Mouse (Mus musculus) kidney, postnatal 0 days (tissue): ENCODE results near the gene Zscan10. TPM values are rescaled to one million over a fixed set of nuclear protein-coding genes. Genes with fewer than 3 reads are reported as not detected.

Experiments
- ATAC-seq: fragments of 200-750 bp; cut with Nextera tagmentation; replicated peaks from 2 replicates; pipeline ENCODE4 v1.8.0; 2017; ENCODE audit warnings: low read depth, moderate number of reproducible peaks, moderate TSS enrichment, moderate library complexity; ENCODE audit not compliant: low FRiP score
- DNase-seq: peaks from one replicate; pipeline ENCODE4 v3.0.0-alpha.2; 2016; ENCODE audit warnings: low spot score
- H3K27ac ChIP-seq: fragments of 300-500 bp; sonication (generic); 2 replicates; pipeline ENCODE4 v1.5.1; 2014; ENCODE audit warnings: mild to moderate bottlenecking
- H3K27me3 ChIP-seq: fragments of 300-500 bp; sonication (generic); 2 replicates; pipeline ENCODE4 v1.6.1; 2014; ENCODE audit warnings: low read length, mixed read lengths; ENCODE audit not compliant: insufficient read depth
- H3K36me3 ChIP-seq: fragments of 300-500 bp; sonication (generic); 2 replicates; pipeline ENCODE4 v1.6.1; 2014; ENCODE audit warnings: low read length, mixed read lengths; ENCODE audit not compliant: insufficient read depth
- H3K4me1 ChIP-seq: fragments of 300-500 bp; sonication (generic); replicated peaks from 2 replicates; pipeline ENCODE4 v1.6.1; 2014; ENCODE audit warnings: antibody characterized with exemption, low read length, mixed read lengths; ENCODE audit not compliant: insufficient read depth
- H3K4me2 ChIP-seq: fragments of 300-500 bp; sonication (generic); 2 replicates; pipeline ENCODE4 v1.6.1; 2014; ENCODE audit warnings: mild to moderate bottlenecking, low read length, moderate library complexity, mixed read lengths
- H3K4me3 ChIP-seq: fragments of 300-500 bp; sonication (generic); replicated peaks from 2 replicates; pipeline ENCODE4 v1.5.1; 2014; ENCODE audit warnings: low read depth, low read length
- H3K9ac ChIP-seq: fragments of 300-500 bp; sonication (generic); 2 replicates; pipeline ENCODE4 v1.6.1; 2014; ENCODE audit warnings: low read depth, low read length
- H3K9me3 ChIP-seq: fragments of 300-500 bp; sonication (generic); replicated peaks from 2 replicates; pipeline ENCODE4 v1.6.1; 2016; ENCODE audit warnings: low read length, inconsistent platforms, mixed read lengths
- CTCF ChIP-seq: IDR thresholded peaks from 2 replicates; pipeline ENCODE4 v1.5.1; 2016; ENCODE audit warnings: antibody characterized with exemption, low read depth, mild to moderate bottlenecking, moderate library complexity
- WGBS: fragments of 180-500 bp; shearing (Covaris S2); extraction: QIAGEN DNeasy Blood & Tissue Kit; methylation state at CpG from one replicate; pipeline ENCODE4 v1.1.7; 2014; 5-methylcytosine and 5-hydroxymethylcytosine counted together
- polyA plus RNA-seq: library from polyadenylated mRNA; unstranded; fragments of >200 nt; fragmentation: Nextera tagmentation; extraction: Ambion mirVana; gene quantifications from 2 replicates; pipeline ENCODE4 v1.2.1, GENCODE M21; 2015

Gene Zscan10
- polyA plus RNA-seq, 1 experiment from 2014 or later, result not detected

- Histone ChIP-seq H3K9me3 (no peaks in the 10 kb centered on the region), H3K9ac (no peak overlapping the region), H3K27me3 (no peaks in the 10 kb centered on the region), H3K36me3 (no peaks in the 10 kb centered on the region), H3K4me3 (no peak overlapping the region), H3K27ac (no peak overlapping the region), H3K4me2 (no peak overlapping the region), H3K4me1 (0 out of 2 replicates have a peak, but pooled peaks cover 4% of the 10 kb centered on the region)
- TF ChIP-seq CTCF, result no peak
- 82% methylated on average over 8 of the region's 8 CpGs for WGBS
- no peak for ATAC-seq
- no peak for DNase-seq
These were observed 4.6 kb downstream of the Zscan10 start for GRCm38 (mm10) chr17:23605220-23605619.

GRCm38 (mm10) chr17:23609612-23610011 lies 9.0 kb downstream of the Zscan10 start:
- no peak overlapping the region for H3K27ac ChIP-seq
- ATAC-seq, result no peak
- no peak for DNase-seq
- H3K4me3 ChIP-seq, result no peak overlapping the region
- no peak for TF ChIP-seq CTCF
- H3K4me2 ChIP-seq, result no peak overlapping the region
- no peaks in the 10 kb centered on the region for H3K27me3 ChIP-seq
- H3K4me1 ChIP-seq, result no peaks in the 10 kb centered on the region
- H3K9ac ChIP-seq, result no peak overlapping the region
- 93% methylated on average over 24 of the region's 24 CpGs for WGBS
- H3K36me3 ChIP-seq, result no peaks in the 10 kb centered on the region
- no peaks in the 10 kb centered on the region for H3K9me3 ChIP-seq

GRCm38 (mm10) chr17:23610361-23610800 lies 9.7 kb downstream of the Zscan10 start:
- Histone ChIP-seq H3K4me3 (no peak overlapping the region), H3K36me3 (no peaks in the 10 kb centered on the region), H3K9me3 (no peaks in the 10 kb centered on the region), H3K9ac (no peak overlapping the region), H3K27me3 (no peaks in the 10 kb centered on the region), H3K27ac (no peak overlapping the region), H3K4me2 (no peak overlapping the region), H3K4me1 (no peaks in the 10 kb centered on the region)
- DNase-seq (peak; percentile 61), ATAC-seq (peak; percentile 61; the same call in 1 of the 2 replicates)
- 79% methylated on average over 28 of the region's 28 CpGs for WGBS
- peak; percentile 76 for TF ChIP-seq CTCF

- Histone ChIP-seq H3K27ac (no peak overlapping the region), H3K9ac (no peak overlapping the region), H3K27me3 (no peaks in the 10 kb centered on the region), H3K36me3 (no peaks in the 10 kb centered on the region), H3K4me1 (no peaks in the 10 kb centered on the region), H3K4me3 (no peak overlapping the region), H3K4me2 (no peak overlapping the region), H3K9me3 (no peaks in the 10 kb centered on the region)
- no peak for ATAC-seq
- no peak for DNase-seq
- WGBS, result 53% methylated on average over 9 of the region's 9 CpGs
- no peak for TF ChIP-seq CTCF
These were observed 16.4 kb downstream of the Zscan10 start for GRCm38 (mm10) chr17:23617087-23617486.

GRCm38 (mm10) chr17:23620351-23620750 lies 19.7 kb downstream of the Zscan10 start:
- no peak overlapping the region for H3K4me2 ChIP-seq
- no peak for ATAC-seq
- no peak overlapping the region for H3K27ac ChIP-seq
- no peak overlapping the region for H3K9ac ChIP-seq
- H3K4me1 ChIP-seq, result no peaks in the 10 kb centered on the region
- no peak for DNase-seq
- no peak for TF ChIP-seq CTCF
- no peaks in the 10 kb centered on the region for H3K27me3 ChIP-seq
- no peaks in the 10 kb centered on the region for H3K36me3 ChIP-seq
- WGBS, result 80% methylated on average over 7 of the region's 7 CpGs
- no peaks in the 10 kb centered on the region for H3K9me3 ChIP-seq
- H3K4me3 ChIP-seq, result no peak overlapping the region

- Histone ChIP-seq H3K4me2 (no peak overlapping the region), H3K36me3 (no peaks in the 10 kb centered on the region), H3K9ac (no peak overlapping the region), H3K9me3 (no peaks in the 10 kb centered on the region), H3K4me1 (no peaks in the 10 kb centered on the region), H3K27ac (no peak overlapping the region), H3K27me3 (no peaks in the 10 kb centered on the region), H3K4me3 (no peak overlapping the region)
- DNase-seq (no peak), ATAC-seq (no peak)
- 43% methylated on average over 7 of the region's 7 CpGs for WGBS
- no peak for TF ChIP-seq CTCF
These were observed 27.2 kb downstream of the Zscan10 start for GRCm38 (mm10) chr17:23627813-23628212.

GRCm38 (mm10) chr17:23630195-23631020 lies 29.8 kb downstream of the Zscan10 start:
- H3K9me3 ChIP-seq, result no peaks in the 10 kb centered on the region
- WGBS, result 15% methylated on average over 22 of the region's 22 CpGs
- H3K4me1 ChIP-seq, result no peaks in the 10 kb centered on the region
- peak; percentile 90 for DNase-seq
- peak overlapping the region; percentile 46 for H3K4me2 ChIP-seq
- H3K27me3 ChIP-seq, result no peaks in the 10 kb centered on the region
- TF ChIP-seq CTCF, result peak; percentile 90
- H3K27ac ChIP-seq, result no peak overlapping the region
- ATAC-seq, result peak; percentile 83
- no peak overlapping the region for H3K9ac ChIP-seq
- H3K4me3 ChIP-seq, result no peak overlapping the region
- H3K36me3 ChIP-seq, result no peaks in the 10 kb centered on the region
